Mouse (Mus musculus) midbrain, embryonic 14.5 days (tissue): ENCODE measurements at regions not wholly inside any gene's neighbourhood (a gene's known extent, or its start where the extent isn't known, plus 50 kb on each side); places are given as distances from the start of the nearest gene placed in this dataset.
A peak's percentile ranks its signal among the peaks of the same experiment; 100 is the strongest.

ENCODE experiments used
- ATAC-seq: fragments of 200-750 bp; cut with Nextera tagmentation; 2 replicates; pipeline ENCODE4 v1.8.0; 2017; ENCODE audit warnings: moderate number of reproducible peaks, moderate library complexity; ENCODE audit not compliant: low FRiP score, low TSS enrichment
- DNase-seq: peaks from one replicate; pipeline ENCODE4 v3.0.0-alpha.2; 2015
- H3K27ac ChIP-seq: fragments of 300-500 bp; sonication (generic); replicated peaks from 2 replicates; pipeline ENCODE4 v1.5.1; 2014; ENCODE audit warnings: mild to moderate bottlenecking, low read depth, low read length, moderate library complexity
- H3K27me3 ChIP-seq: fragments of 300-500 bp; sonication (generic); 2 replicates; pipeline ENCODE4 v1.6.1; 2014; ENCODE audit warnings: low read length, control low read depth, mixed read lengths; ENCODE audit not compliant: control insufficient read depth, insufficient read depth
- H3K36me3 ChIP-seq: fragments of 300-500 bp; sonication (generic); 2 replicates; pipeline ENCODE4 v1.6.1; 2014; ENCODE audit warnings: low read length, control low read depth; ENCODE audit not compliant: control insufficient read depth, insufficient read depth
- H3K4me1 ChIP-seq: fragments of 300-500 bp; sonication (generic); 2 replicates; pipeline ENCODE4 v1.6.1; 2014; ENCODE audit warnings: mild to moderate bottlenecking, antibody characterized with exemption, low read length, control low read depth; ENCODE audit not compliant: control insufficient read depth, insufficient read depth
- H3K4me2 ChIP-seq: fragments of 300-500 bp; sonication (generic); 2 replicates; pipeline ENCODE4 v1.6.1; 2014; ENCODE audit warnings: mild to moderate bottlenecking, low read length, moderate library complexity
- H3K4me3 ChIP-seq: fragments of 300-500 bp; sonication (generic); replicated peaks from 2 replicates; pipeline ENCODE4 v1.5.1; 2014; ENCODE audit warnings: low read depth, low read length
- H3K9ac ChIP-seq: fragments of 300-500 bp; sonication (generic); replicated peaks from 2 replicates; pipeline ENCODE4 v1.6.1; 2014; ENCODE audit warnings: mild to moderate bottlenecking, low read length, moderate library complexity
- H3K9me3 ChIP-seq: fragments of 300-500 bp; sonication (generic); 2 replicates; pipeline ENCODE4 v1.6.1; 2016; ENCODE audit warnings: low read length, control low read depth, mixed read lengths; ENCODE audit not compliant: control insufficient read depth
- WGBS: fragments of 180-500 bp; shearing (Covaris S2); extraction: QIAGEN DNeasy Blood & Tissue Kit; methylation state at CpG from one replicate; pipeline ENCODE4 v1.1.7; 2014; 5-methylcytosine and 5-hydroxymethylcytosine counted together

DNA sequence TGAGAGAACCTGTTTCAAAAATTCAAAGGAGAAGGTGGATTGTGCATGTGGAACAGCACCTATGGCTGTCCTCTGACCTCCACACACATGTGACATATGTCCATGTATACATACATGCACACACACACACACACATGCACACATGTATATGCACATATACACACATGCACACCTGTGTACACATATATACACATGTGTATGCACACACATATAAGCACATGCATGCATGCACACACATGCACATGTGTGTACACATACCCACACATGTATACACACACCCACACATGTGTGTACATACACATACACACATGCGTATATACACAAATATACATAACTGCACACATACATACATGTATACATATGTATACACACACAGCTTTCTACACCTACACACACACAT lies 326.1 kb upstream of the Runx1 start:
- no peak overlapping the region for H3K4me3 ChIP-seq
- no peaks in the 10 kb centered on the region for H3K9me3 ChIP-seq
- WGBS = 95% methylated on average over 1 of the region's 1 CpGs
- no peaks in the 10 kb centered on the region for H3K4me1 ChIP-seq
- ATAC-seq (no peak), DNase-seq (no peak)
- H3K4me2 ChIP-seq = no peak overlapping the region
- H3K36me3 ChIP-seq = no peaks in the 10 kb centered on the region
- H3K9ac ChIP-seq = no peak overlapping the region
- H3K27ac ChIP-seq = no peak overlapping the region
- no peaks in the 10 kb centered on the region for H3K27me3 ChIP-seq

DNA sequence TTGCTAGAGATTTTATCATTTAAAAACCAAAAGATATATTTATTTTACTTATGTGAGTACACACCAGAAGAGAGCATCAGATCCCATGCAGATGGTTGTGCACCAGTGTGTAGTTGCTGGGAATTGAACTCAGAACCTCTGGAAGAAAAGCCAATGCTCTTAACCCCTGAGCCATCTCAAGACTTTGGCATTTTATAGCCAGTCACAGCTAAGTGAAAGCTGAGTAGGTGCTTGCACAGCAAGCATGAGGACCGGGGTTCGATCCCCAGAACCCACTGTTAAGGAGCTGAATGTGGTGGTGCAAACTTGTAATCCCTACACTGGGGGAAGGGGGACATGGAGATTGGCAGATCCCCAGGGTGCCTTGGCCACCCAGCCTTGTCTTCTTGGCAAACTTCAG lies 325.7 kb upstream of the Runx1 start:
- H3K9me3 ChIP-seq = no peaks in the 10 kb centered on the region
- WGBS = 98% methylated on average over 2 of the region's 2 CpGs
- no peak overlapping the region for H3K4me2 ChIP-seq
- no peaks in the 10 kb centered on the region for H3K36me3 ChIP-seq
- DNase-seq = no peak
- H3K9ac ChIP-seq = no peak overlapping the region
- no peaks in the 10 kb centered on the region for H3K4me1 ChIP-seq
- no peak for ATAC-seq
- H3K4me3 ChIP-seq = no peak overlapping the region
- H3K27ac ChIP-seq = no peak overlapping the region
- no peaks in the 10 kb centered on the region for H3K27me3 ChIP-seq

GRCm38 (mm10) chr16:93150451-93150850 lies 324.5 kb upstream of the Runx1 start:
- Histone ChIP-seq H3K27me3 (no peaks in the 10 kb centered on the region), H3K27ac (no peak overlapping the region), H3K9me3 (no peaks in the 10 kb centered on the region), H3K9ac (no peak overlapping the region), H3K36me3 (no peaks in the 10 kb centered on the region), H3K4me1 (no peaks in the 10 kb centered on the region), H3K4me2 (no peak overlapping the region), H3K4me3 (no peak overlapping the region)
- DNase-seq (no peak), ATAC-seq (no peak)
- 76% methylated on average over 12 of the region's 12 CpGs for WGBS

- ATAC-seq = no peak
- no peak overlapping the region for H3K9ac ChIP-seq
These were observed 321.7 kb upstream of the Runx1 start for GRCm38 (mm10) chr16:93147525-93148222.

DNA sequence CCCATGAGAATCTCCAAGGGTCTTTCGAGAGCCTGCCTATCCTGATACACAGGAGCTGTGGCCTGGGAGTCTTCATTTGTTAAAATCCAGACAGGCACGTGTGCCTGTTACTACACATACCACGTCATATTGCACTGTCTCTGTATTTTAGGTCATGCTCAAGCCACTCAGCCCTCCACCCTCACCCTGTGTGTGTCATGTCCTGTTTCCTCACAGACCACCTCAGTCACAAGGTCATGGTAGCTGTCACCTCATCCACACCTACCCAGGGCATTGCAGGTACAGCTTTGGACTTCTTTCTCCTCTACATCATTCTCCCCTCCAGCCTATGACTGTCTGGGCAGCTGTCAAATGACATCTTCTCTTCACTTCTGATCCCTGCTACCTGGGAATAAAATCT lies 320.9 kb upstream of the Runx1 start:
- Histone ChIP-seq H3K27ac (no peak overlapping the region), H3K36me3 (no peaks in the 10 kb centered on the region), H3K27me3 (no peaks in the 10 kb centered on the region), H3K4me2 (no peak overlapping the region), H3K9me3 (no peaks in the 10 kb centered on the region), H3K9ac (no peak overlapping the region), H3K4me3 (no peak overlapping the region), H3K4me1 (no peaks in the 10 kb centered on the region)
- ATAC-seq (no peak), DNase-seq (no peak)
- WGBS = 94% methylated on average over 3 of the region's 3 CpGs

More at GRCm38 (mm10) chr16:93147525-93148222, 321.7 kb upstream of the Runx1 start:
- no peaks in the 10 kb centered on the region for H3K9me3 ChIP-seq
- DNase-seq = no peak
- no peaks in the 10 kb centered on the region for H3K36me3 ChIP-seq
- H3K4me2 ChIP-seq = no peak overlapping the region
- H3K27me3 ChIP-seq = no peaks in the 10 kb centered on the region
- 81% methylated on average over 5 of the region's 5 CpGs for WGBS
- H3K27ac ChIP-seq = no peak overlapping the region
- H3K4me1 ChIP-seq = no peaks in the 10 kb centered on the region
- no peak overlapping the region for H3K4me3 ChIP-seq

GRCm38 (mm10) chr16:93145617-93146016 lies 319.7 kb upstream of the Runx1 start:
- no peak for ATAC-seq
- WGBS = 76% methylated on average over 3 of the region's 3 CpGs

DNA sequence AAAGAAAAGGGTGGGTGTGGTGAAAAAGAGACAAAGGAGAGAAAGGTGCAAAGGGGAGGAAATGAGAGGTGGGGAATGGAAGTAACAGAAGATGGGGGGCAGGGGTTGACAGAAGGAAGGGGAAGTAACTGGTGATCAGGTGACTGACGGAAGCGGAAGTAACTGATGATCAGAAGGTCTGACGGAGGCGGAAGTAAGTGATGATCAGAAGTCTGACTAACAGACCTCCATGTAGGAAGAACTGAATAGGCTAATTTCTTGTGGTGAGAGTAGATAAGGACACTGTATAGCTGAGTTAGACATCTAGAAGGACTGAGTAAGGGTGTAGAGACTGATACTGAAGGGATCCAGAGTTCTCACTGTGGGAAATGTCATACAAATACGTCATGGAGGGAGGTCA lies 318.1 kb upstream of the Runx1 start:
- no peaks in the 10 kb centered on the region for H3K27me3 ChIP-seq
- DNase-seq (no peak), ATAC-seq (no peak)
- no peak overlapping the region for H3K4me3 ChIP-seq
- no peaks in the 10 kb centered on the region for H3K4me1 ChIP-seq
- no peaks in the 10 kb centered on the region for H3K36me3 ChIP-seq
- H3K9ac ChIP-seq = no peak overlapping the region
- 94% methylated on average over 5 of the region's 5 CpGs for WGBS
- H3K4me2 ChIP-seq = no peak overlapping the region
- H3K27ac ChIP-seq = no peak overlapping the region
- H3K9me3 ChIP-seq = no peaks in the 10 kb centered on the region

More at GRCm38 (mm10) chr16:93145617-93146016, 319.7 kb upstream of the Runx1 start:
- no peak for DNase-seq
- H3K9me3 ChIP-seq = no peaks in the 10 kb centered on the region
- H3K36me3 ChIP-seq = no peaks in the 10 kb centered on the region
- no peaks in the 10 kb centered on the region for H3K4me1 ChIP-seq
- no peak overlapping the region for H3K4me3 ChIP-seq
- no peak overlapping the region for H3K27ac ChIP-seq
- H3K27me3 ChIP-seq = no peaks in the 10 kb centered on the region
- H3K4me2 ChIP-seq = no peak overlapping the region
- H3K9ac ChIP-seq = no peak overlapping the region

DNA sequence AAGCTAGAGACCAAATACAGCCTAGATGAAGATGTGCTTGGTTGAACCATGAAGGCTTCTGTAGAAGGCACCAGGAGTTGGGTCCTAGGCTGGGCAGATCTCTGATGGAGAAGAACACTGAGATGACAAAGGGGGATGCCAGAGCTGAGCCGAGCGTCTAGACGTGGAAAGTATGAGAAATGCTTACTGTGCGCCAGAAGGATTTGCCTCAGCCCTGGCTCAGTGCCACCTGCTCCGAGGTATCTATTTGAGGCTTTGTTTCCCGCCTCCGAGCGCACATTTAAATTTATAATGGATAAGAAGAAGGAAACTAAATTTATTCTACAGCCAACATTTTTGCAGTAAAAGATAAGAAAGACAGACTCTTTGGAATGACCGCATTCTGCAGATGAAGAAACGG lies 317.2 kb upstream of the Runx1 start:
- Histone ChIP-seq H3K4me1 (no peaks in the 10 kb centered on the region), H3K27ac (no peak overlapping the region), H3K4me2 (no peak overlapping the region), H3K9me3 (no peaks in the 10 kb centered on the region), H3K9ac (no peak overlapping the region), H3K36me3 (no peaks in the 10 kb centered on the region), H3K4me3 (no peak overlapping the region), H3K27me3 (no peaks in the 10 kb centered on the region)
- ATAC-seq = no peak
- 77% methylated on average over 10 of the region's 10 CpGs for WGBS
- peak; percentile 36 for DNase-seq

DNA sequence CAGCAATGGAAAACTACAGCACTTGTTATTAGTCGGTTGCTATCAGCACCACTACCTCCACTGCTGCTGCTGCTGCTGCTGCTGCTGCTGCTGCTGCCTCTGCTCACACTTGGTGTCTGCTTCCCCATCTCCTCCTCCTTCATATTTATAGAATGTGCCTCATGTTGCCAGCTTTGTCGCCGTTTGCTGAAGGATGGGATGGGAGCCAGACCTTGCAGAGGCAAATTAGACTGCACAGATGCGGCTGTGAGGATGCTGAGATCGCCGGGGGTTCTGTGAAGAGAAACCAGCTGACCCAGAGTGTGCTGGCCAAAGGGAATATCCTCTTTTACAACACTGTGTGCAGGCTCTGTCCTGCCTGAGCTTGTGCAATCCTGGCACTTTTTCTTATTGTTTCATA lies 316.0 kb upstream of the Runx1 start:
- ATAC-seq = no peak
- Histone ChIP-seq H3K27me3 (no peaks in the 10 kb centered on the region), H3K36me3 (no peaks in the 10 kb centered on the region), H3K27ac (no peak overlapping the region), H3K4me1 (no peaks in the 10 kb centered on the region), H3K4me2 (no peak overlapping the region), H3K4me3 (no peak overlapping the region), H3K9ac (no peak overlapping the region), H3K9me3 (no peaks in the 10 kb centered on the region)
- WGBS = 73% methylated on average over 6 of the region's 6 CpGs
- peak; percentile 15 for DNase-seq
